Mouse (Mus musculus): ENCODE data around the gene Vwf.

DNA sequence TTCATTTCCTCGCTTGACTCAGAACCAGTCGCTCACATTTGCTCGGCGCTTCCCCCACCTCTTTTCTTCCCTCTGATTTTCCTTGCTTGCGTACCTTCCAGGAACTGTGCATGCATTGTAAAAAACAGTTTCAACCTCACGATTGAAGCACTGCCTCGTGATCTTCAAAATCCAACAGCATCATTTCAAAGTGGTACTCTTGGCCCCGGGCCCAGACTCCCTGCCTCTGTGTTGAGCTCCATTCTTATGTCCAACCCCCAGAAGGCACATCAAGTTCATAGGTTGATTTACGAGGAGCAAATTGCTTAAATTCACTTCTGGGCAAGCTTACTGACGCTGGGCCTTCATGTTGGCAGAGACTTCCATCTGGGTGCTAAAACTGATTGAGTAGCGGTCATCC is 134.0 kb downstream of the Vwf start:
- no peak for TF ChIP-seq CTCF (IDR thresholded peaks at IDR 0.05)
- no peak for TF ChIP-seq EP300 (IDR thresholded peaks at IDR 0.05)

All from lung, postnatal 0 days (tissue).